Mouse (Mus musculus) spleen, postnatal 4 days (tissue): ENCODE data around the gene Duxf3.

Experiments
- DNase-seq, 2 experiments: peaks; one replicate each; pipeline ENCODE4 v3.0.0; 2022; ENCODE audit warnings: low spot score in 2 of 2

Gene Duxf3

DNA sequence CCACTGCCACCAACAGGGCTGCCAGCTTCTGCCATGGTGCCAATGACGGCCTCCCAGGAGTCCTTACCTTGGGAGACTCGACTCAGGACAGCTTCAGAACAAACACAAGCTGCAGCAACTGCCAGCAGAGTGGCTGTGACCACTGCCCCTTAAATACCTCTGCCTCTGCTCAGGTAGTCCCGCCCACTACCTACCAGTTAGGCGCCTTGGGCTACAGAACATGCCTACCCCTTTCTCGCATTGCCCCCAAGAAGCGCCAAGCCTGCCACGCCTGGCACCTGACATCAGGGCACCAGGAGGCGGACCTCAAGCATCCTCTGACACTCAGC is at the start of gene Duxf3:
Duxf3 (minus strand) TSS at position 35 of the 329 bp plus-strand sequence.
- DNase-seq = peak in 1 of 2 experiments; percentile 84

DNA sequence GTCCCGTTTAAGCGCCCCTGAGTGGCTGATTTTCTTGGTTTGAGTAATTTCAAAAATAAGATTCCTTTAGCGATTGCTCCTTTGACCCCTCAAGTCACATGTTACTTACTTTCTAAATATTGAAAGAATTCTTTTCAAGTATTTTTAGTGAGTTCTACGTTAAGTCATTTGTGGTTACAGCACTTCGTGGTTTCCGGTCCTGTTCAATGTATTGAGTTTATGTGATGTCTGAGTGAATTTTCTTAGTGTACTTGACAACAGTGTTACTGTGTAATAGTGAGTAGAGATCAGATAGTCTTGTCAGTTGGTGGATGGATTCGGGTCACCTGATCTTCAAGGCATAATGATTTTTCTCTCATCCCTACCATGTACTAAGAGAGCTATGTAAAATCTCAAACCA is 49.8 kb upstream of the Duxf3 start:
- no peak for DNase-seq

DNA sequence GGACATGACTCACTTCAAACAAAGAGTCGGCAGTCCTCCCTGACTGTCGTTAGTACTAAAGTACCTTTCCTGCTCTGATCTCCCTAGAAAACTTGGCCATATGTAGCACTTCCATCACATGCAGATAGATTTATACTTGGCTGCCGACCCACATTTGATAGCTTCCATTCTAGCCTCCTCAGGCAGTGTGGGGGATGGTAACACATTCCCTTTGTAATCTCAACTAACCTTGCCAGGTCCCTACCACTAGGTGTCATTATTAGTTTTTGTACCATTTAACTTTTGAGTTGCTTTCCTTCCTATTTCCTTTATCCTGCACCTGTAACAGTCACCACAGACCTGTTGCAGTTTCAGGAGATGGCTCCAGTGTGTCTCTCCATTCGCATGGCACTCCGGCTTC is 26.0 kb upstream of the Duxf3 start:
- no peak for DNase-seq

DNA sequence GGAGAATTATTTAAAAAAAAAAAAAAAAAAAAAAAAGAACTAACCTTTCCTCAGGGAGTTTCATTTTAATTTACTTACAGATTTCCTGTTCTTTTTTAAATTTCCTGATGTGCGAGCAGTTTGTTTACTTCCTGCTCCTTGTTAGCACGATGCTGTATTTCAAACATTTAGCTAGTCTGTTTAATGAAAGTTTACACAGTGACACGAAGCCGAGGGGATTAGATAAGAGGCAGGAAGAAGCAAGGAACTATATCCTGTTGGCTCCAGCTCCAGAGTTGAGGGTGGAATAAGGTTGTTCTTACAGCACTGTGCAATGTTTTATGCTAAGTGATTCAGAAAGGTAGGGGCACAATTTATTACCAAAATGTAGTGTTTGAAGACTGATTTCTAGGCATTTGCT is 23.5 kb upstream of the Duxf3 start:
- no peak for DNase-seq

DNA sequence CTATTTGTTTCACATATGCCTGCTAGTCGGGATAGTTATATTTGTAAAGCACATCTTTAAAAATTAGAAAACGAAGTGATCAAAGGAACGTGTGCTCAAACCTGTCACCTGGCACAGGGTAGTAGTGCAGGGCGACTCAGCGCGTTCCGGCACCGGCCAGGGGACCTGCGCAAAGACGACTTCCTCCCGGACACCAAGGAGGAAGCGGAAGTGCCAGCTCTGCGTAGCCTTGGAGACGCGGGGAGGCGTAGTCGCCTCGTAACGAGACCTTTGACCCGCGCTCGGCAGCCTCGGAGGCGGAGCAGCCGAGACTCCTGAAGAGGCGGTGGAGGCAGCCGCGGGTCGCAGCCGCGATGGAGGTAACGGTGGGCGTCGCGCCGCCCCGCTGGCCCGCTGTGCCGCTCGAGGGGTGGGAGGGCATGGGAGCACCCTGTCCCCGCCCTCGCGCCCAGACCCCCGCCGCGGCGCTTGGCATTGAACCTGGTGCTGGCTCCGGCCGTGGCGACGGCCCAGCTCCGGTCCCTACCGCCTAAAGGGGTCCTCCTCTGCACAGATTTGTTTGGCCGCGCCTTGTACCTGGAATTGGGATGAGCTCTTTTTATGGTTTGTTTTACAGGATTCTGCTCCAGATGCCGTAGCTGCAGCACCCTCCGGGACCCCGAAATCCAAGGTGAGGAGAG is 22.9 kb upstream of the Duxf3 start, which contains the start of gene Gcc2:
Gcc2 (plus strand) TSS at position 285 of the 680 bp plus-strand sequence.
- peak; percentile 89 to 94 for DNase-seq

DNA sequence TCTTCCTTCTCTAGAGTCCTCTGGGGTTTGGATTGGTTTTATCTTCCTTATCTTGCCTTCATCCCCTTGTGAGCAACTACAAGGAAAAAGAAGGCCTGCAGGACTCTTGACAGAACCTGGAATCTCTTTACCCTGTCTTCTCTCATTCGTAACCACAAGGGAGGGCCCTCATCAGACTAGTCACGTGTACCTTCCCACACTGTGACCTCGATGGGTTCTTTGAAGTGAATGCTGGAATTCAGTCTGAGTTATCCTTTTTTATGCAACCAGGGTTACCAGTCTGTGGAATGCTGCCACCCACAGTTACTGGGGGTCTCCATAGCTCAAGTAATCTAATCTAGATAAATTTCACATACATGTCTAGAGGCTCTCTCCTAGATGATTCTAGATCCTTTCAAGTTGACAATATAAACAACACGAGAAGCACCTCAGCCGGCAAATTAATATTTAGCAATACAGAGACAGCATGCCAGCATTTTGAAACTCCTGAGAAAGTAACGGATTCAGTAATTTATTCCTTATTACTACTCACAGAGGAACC is 22.2 kb upstream of the Duxf3 start:
- no peak for DNase-seq

DNA sequence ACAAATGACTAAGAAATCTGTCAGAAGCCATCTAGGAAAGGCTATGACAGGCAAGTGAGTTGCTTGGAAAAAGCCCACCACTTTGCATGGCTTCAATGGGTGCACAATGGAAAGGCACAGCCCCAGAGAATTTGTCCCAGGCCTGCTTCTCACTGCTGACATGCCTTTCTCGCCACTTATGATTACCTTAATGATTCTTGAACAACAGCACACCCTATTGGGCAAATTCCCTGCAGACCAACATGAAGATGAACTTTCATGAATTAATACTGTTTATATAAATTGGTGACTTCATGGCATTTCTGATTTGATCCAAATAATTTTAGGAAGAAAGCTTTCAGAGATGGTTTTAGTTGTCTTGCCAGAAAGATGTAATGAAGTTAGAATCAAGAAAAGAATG is 17.1 kb upstream of the Duxf3 start:
- no peak for DNase-seq

DNA sequence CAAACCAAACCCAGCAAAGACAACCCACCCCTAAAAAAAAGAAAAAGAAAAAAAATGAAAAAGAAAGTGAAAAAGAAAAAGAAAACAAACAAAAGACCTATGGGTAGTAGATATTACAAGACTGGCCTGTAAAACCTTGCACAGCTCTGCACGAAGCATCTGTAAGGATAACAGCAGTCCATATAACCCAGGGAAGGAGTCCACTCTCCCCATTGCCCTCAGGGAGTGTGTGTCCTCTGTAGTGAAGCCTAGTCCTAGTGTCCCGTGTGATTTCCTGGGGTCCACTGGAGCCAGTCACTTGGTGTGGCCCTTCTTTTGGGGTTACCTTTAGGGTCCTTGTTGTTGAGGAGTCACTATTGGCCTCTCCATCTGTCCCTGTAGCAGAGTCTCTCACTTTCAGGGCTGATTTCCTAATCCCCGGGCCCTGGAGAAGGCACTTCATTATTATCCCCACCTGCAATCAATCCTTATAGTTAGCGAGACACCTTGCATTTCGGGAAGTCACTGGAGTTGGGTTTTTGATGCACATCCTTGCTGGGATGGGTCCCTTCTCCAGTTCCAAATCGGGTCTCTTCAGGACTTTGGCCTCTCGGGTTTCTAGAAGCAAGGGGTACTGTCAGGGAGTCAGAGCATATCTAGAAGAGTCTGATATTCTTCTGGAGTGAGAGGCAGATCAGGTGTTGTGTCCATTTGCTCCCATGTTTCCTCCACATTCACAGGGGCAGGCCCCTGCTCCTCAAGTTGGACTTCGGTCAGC is 6.7 kb upstream of the Duxf3 start:
- peak; percentile 70 to 91 for DNase-seq

DNA sequence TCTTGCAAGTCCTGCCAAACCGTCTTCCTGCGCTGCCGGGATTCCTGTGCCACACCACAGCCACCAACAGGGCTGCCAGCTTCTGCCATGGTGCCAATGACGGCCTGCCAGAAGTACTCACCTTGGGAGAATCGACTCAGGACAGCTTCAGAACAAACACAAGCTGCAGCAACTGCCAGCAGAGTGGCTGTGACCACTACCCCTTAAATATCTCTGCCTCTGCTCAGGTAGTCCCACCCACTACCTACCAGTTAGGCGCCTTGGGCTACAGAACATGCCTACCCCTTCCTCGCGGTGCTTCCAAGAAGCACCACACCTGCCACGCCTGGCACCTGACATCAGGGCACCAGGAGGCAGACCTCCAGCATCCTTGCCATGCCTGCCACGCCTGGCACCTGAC is 4.1 kb upstream of the Duxf3 start, which contains the start of gene Gm4981:
Gm4981 (minus strand) TSS at position 89 of the 400 bp plus-strand sequence.
- peak; percentile 26 to 70 for DNase-seq

DNA sequence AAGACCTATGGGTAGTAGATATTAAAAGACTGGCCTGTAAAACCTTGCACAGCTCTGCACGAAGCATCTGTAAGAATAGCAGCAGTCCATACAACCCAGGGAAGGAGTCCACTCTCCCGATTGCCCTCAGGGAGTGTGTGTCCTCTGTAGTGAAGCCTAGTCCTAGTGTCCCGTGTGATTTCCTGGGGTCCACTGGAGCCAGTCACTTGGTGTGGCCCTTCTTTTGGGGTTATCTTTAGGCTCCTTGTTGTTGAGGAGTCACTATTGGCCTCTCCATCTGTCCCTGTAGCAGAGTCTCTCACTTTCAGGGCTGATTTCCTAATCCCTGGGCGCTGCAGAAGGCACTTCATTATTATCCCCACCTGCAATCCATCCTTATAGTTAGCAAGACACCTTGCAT is 2.5 kb upstream of the Duxf3 start:
- DNase-seq = peak; percentile 21 to 72

DNA sequence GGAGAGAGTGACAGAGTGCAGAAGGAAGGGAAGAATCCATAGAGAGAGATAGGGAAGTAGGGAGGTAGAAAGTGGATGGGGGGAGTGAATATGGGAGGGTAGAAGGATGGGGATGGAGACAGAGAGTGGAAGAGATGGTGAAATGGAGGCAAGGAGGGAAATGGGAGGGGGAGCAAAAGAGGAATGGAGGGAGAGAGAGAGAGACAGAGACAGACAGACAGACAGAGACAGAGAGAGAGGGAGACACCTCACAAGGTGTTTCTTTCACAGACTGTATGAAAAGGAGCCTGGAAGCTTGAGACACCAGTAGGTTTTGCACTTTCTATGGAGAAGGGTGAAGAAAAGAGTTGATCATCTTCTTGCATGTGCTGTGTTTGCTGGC is 1.3 kb upstream of the Duxf3 start:
- DNase-seq = peak; percentile 28 to 76

DNA sequence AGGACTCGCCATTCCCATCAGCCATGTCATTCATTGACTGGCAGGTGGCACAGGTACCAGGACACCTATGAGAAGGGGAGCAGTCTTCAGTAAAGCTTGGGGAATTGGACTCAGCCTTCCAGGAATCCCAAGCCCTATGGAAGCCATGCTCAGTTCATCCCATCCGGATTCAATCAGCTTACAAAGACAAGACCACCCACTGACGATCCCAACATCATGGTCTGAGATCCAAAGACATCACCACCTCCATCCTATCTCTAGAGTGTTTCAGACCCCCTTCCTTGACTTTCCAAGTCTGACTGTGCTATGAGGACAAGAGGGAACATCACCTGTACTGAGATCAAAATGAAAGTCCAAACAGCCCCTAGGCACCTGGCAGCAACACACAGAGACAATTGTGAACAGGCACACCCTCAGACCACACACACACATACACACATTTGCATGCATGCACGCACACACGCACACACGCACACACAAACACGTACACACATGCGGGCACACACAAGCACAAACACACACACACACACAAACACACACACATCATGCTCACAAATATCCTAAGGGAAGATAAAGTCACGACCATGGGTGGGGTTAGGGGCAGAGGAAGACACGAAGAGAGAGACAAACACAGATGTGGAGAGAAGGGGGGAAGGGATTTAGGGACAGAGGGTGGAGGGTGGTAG is 722 bp upstream of the Duxf3 start:
- peak; percentile 51 to 85 for DNase-seq

DNA sequence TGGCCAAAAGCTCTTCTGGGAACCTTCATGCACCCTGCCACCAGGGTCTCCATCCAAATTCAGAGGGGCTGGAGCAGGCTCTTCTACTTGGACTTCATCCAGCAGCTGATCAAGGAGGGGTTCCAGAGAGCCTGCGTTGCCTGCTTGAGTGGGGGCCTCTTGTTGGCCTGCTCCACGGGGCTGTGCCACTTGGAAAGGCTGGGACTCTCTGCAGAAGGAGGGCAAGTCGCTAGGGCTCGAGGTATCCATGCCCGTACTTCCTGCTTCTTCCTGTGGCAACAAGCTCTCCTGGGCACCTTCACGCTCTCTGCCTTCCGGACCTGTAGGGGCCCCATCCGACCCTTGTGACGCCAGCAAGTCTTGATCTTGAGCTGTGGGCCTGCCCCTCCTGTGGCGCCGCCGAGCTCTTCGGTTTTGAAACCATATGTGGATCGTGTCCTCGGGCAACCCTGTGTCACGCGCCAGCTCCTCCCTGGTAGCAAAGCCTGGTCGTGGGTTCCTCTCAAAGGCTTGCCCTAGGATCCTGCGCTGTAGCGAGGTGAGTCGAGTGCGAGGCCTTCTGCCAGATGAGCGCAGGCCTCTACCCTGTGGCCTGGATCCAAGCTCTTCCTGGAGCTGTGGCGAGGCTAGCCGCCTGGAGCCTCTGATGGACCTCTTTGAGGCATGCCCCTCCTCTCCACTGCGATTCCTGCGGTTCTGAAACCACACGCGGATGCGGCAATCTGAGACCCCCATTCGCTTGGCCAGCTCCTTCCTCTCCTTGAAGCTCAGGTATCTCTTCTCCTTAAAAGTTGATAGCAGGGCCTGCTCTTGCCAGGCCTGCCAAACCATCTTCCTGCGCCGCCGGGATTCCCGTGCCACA is 465 bp downstream of the Duxf3 start:
- peak; percentile 84 to 99 for DNase-seq

DNA sequence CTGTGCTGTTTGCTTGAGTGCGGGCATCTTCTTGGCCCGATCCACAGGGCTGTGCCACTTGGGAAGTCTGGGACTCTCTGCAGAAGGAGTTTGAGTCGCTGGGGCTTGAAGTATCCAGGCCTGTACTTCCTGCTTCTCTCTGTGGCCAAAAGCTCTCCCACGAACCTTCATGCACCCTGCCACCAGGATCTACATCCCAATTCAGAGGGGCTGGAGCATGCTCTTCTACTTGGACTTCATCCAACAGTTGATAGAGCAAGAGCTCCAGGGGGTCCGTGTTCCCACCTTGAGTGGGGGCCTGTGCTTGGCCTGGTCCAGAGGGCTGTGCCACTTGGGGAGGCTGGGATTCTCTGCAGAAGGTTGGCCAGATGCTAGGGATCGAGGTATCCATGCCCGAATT is 1.4 kb downstream of the Duxf3 start:
- peak; percentile 63 to 88 for DNase-seq

DNA sequence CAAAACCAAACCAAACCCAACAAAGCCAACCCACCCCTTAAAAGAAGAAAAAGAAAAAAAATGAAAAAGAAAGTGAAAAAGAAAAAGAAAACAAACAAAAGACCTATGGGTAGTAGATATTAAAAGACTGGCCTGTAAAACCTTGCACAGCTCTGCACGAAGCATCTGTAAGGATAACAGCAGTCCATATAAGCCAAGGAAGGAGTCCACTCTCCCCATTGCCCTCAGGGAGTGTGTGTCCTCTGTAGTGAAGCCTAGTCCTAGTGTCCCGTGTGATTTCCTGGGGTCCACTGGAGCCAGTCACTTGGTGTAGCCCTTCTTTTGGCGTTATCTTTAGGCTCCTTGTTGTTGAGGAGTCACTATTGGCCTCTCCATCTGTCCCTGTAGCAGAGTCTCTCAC is 2.5 kb downstream of the Duxf3 start:
- peak; percentile 24 to 69 for DNase-seq

DNA sequence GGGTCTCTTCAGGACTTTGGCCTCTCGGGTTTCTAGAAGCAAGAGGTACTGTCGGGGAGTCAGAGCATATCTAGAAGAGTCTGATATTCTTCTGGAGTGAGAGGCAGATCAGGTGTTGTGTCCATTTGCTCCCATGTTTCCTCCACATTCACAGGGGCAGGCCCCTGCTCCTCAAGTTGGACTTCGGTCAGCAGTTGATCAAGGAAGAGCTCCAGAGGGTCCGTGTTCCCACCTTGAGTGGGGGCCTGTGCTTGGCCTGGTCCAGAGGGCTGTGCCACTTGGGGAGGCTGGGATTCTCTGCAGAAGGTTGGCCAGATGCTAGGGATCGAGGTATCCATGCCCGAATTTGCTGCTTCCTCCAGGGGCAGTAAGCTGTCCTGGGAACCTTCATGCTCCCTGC is 4.7 kb downstream of the Duxf3 start:
- DNase-seq = peak; percentile 55 to 85

DNA sequence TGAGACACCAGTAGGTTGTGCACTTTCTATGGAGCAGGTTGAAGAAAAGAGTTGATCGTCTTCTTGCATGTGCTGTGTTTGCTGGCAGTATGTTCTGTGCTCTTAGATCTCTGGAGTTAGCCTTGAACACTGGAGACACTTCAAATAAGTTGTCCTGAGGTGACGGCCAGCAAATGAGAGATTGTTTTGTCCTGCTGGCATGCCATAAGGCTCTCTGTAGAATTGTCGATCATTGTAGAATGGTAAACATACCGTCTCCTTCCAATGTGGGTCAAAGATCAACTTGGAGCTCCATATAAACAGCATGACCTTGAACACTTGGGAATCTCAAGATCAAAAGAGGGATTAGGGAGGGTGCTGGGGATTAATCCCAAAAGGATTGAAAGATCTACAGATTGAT is 6.1 kb downstream of the Duxf3 start:
- peak; percentile 35 to 79 for DNase-seq

DNA sequence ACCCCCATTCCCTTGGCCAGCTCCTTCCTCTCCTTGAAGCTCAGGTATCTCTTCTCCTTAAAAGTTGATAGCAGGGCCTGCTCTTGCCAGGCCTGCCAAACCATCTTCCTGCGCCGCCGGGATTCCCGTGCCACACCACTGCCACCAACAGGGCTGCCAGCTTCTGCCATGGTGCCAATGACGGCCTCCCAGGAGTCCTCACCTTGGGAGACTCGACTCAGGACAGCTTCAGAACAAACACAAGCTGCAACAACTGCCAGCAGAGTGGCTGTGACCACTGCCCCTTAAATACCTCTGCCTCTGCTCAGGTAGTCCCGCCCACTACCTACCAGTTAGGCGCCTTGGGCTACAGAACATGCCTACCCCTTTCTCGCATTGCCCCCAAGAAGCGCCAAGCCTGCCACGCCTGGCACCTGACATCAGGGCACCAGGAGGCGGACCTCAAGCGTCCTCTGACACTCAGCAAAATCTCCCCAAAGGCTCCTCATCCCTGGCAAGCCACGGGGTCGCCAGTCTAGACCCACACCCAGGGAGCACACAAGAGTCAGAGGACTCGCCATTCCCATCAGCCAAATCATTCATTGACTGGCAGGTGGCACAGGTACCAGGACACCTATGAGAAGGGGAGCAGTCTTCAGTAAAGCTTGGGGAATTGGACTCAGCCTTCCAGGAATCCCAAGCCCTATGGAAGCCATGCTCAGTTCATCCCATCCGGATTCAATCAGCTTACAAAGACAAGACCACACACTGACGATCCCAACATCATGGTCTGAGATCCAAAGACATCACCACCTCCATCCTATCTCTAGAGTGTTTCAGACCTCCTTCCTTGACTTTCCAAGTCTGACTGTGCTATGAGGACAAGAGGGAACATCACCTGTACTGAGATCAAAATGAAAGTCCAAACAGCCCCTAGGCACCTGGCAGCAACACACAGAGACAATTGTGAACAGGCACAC is 7.4 kb downstream of the Duxf3 start, which contains the start of gene AW822073:
AW822073 (minus strand) TSS at position 104 of the 959 bp plus-strand sequence.
- peak; percentile 65 to 92 for DNase-seq

DNA sequence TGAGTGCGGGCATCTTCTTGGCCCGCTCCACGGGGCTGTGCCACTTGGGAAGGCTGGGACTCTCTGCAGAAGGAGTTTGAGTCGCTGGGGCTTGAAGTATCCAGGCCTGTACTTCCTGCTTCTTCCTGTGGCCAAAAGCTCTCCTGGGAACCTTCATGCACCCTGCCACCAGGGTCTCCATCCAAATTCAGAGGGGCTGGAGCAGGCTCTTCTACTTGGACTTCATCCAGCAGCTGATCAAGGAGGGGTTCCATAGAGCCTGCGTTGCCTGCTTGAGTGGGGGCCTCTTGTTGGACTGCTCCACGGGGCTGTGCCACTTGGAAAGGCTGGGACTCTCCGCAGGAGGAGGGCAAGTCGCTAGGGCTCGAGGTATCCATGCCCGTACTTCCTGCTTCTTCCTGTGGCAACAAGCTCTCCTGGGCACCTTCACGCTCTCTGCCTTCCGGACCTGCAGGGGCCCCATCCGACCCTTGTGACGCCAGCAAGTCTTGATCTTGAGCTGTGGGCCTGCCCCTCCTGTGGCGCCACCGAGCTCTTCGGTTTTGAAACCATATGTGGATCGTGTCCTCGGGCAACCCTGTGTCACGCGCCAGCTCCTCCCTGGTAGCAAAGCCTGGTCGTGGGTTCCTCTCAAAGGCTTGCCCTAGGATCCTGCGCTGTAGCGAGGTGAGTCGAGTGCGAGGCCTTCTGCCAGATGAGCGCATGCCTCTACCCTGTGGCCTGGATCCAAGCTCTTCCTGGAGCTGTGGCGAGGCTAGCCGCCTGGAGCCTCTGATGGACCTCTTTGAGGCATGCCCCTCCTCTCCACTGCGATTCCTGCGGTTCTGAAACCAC is 8.3 kb downstream of the Duxf3 start:
- peak; percentile 80 to 96 for DNase-seq
